Mouse (Mus musculus) embryo, embryonic 10.5 days (tissue): ENCODE measurements at regions not wholly inside any gene's neighbourhood (a gene's known extent, or its start where the extent isn't known, plus 50 kb on each side); places are given as distances from the start of the nearest gene placed in this dataset.

Source experiments
- DNase-seq: peaks from one replicate; pipeline ENCODE4 v3.0.0-alpha.2; 2015; ENCODE audit warnings: low spot score

DNA sequence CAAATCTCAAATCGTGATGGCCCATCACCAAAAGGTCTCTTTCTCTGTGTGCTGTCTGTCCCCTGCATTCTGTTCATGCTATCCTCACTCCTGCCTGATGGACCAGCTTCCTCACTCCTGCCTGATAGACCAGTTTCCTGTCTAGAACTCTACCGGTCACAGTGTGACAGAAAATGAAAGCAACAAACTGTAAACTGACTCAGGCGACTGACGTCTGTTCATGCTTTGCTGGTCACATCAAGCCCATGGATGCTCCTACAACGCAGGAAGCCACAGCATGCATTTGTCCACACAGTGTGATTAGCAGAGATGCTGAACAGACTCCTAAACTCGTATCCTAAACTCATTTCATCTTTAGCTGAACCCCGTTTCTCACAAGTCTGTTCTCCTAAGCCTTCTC is 227.3 kb upstream of the N4bp1 start:
- no peak for DNase-seq

DNA sequence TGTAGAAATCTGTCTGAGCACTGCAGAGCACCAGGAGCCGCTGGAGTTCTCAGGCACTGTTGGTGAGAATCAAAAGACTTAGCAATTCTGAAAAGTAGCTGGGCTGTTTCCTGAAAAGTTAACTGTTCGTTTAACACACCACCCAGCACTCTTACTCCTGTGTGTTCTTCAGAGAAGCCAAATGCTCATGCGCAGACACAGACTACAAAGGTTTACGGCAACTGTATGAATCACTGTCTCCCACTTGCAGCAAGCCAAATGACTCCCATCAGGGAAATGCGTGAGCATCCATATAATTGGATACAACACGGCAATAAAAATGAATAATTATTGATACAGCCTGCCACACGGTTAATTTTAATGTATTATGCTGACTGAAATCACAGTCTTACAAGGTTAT is 220.0 kb upstream of the N4bp1 start:
- DNase-seq, result no peak

DNA sequence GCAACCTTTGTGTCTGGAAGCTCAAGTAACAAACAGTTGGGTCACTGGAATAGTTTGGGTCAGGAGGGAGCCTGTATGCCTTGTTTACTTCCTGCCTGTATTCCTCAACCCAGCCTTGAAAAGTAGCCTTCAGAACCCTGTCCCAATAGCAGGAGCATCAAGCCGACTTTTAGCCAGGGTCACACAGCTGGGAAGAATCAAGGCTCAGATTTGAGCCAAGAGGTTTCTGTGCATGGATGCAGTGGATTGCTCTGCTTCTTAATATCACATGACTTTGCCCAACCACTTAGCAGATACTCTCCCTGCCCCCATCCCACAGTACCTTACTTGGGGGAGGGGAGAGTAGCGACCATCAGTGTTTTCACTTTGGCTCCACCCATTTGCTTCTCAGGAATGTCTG is 210.2 kb upstream of the N4bp1 start:
- DNase-seq, result peak; percentile 18

DNA sequence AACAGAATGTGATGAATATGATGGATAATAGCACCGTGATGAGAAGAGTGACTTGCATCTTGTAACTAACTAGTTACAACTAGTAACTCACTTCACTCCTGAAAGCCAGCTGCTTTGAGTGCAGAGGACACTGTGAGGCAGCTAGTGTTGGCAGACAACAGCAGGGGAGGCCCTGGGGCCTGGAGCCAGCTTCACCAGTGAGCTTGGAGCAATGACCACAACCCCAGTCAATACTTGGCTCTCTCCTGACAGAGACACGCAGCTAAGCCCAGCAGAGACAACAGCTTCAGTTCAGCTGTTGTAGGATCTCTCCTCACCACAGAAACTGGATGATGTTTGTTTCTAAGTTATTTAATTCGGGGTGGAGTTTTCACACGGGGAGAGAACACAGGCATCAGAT is 209.6 kb upstream of the N4bp1 start:
- DNase-seq, result no peak

DNA sequence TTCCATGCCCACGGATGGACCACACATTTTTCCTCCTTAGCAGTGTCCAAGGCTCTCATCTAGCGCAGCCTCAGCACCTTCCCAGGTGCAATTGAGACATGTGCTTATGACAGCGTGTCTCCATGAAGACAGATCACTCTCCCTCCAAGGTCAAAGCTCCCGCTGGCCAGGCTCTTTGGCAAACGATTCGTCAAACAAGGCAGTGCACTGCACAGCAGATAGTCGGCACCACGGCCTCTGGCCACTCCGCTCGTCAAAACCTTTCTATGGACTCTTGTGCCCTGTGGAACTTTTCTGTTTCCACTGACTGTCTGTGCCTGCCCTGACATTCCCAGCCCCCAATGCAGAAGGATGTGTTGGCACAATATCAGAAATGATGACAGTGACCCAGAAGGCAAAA is 208.7 kb upstream of the N4bp1 start:
- no peak for DNase-seq

DNA sequence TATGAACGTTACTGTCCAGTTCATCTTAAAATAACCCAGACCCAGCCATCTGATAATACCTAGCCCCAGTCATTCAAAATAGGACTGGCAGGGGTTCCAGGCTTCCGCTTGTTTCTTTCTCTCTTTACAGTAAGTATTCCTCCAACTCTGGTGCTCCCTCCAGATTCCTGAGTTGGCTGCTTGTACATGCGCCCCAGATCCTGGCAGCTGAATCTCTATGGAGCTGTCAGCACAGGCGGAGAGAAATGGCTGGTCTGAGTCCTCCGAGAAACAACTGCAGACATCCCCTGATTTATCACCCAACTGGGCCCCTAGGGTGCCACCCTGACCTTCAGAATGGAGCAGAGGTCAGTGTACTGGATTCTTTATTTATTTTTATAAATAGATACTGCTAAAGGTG is 208.0 kb upstream of the N4bp1 start:
- DNase-seq, result no peak

DNA sequence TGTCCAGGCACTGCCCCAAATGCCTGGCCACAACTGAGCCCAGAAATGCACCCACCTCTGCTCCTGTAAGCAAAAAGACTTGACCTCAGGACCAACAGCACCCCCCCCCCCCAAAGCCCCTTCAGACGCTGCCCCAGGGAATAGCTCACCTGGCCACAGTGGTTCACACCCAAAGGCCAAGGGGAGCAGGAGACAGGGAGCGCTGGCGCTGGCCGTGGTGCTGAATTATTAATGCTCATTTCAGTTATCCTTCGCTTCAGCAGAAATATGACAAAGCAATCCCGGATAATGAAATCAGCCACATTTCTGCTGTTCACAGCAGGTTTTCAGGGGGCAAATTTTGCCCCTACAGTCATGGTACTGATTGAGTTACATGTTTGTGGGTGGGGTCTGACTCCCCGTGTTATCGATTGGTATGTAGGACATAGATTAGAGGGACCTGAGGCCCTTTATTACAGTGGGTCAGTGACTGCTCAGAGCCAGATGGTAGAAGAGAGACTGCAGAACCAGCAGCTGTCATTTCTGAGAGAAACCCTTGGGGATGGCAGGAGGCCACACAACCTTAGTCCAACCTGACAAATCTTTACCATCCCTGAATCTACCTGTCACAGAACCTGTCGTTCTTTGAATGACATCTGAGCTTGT is 202.5 kb upstream of the N4bp1 start:
- peak; percentile 81 for DNase-seq

DNA sequence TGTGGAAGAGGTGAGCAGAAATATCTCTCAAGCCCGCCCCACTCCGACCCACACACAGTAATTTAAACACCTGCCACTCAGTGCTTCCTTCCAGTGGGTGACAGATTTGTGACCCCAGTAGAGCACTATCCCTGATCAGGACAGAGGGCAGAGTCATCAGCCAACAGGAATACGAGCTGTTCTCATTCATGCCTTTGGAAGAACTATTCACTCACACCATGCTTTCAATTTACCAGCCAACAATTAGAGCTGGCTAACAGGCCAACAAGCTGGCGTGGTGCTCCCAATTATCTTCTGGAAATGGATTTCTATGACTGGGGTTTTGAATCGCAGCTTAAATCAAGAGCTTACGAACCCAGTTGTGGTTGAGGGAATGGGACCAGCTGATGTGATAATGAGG is 193.2 kb upstream of the N4bp1 start:
- no peak for DNase-seq

DNA sequence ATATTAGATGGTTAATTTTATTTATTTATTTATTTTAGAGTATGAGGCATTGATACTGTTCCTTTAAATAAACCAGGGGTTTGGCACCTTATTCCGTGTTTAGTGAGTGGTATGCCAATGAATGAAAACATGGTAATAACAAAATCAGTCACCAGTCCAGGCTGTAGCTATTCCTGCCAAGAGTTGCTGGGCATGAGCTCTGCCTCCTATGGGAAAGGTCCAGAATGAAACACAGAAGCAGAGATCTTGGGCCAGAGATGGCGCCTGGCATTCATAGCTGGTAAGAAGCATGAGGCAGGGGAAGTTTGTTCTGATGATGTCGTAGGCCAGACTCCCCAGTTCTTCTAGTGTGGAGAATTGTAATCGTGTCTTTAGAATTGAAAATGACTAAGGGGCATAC is 190.9 kb upstream of the N4bp1 start:
- DNase-seq, result no peak

DNA sequence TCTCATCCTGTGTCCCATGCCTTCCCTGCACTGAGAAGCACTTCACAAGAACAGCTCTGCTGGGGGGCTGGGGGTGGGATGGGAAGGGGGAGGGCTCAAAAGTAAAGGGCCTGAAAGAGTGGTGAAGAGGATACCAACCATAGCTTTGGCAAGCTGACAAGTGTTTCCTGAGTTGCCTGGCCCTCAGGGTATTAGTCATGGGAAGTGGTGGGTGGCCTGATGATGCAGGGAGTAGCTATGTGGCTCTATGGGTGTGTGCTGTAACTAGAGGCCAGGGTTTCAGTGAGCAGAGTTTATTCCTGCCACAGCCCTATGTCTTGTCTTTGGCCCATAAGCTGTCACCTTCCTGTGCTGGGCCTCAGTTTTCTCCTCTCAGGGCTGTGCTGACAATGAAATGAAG is 186.2 kb upstream of the N4bp1 start:
- DNase-seq, result no peak

DNA sequence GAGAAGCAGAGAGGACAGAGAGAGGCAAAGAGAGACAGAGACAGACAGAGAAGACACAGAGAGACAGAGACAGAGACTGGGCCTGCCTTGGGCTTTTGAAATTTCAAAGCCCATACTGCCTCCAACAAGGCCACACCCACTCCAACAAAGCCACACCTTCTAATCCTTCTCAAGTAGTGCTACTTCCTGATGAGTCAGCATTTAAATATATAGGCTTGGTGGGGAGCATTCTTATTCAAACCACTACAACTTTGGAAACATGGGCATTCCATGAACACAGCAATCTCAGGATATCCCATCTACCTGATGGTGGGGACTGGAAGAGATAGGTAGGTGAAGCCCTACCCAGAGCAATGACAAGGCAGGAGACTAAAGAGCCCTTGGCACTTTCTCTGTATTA is 182.0 kb upstream of the N4bp1 start:
- DNase-seq, result no peak

DNA sequence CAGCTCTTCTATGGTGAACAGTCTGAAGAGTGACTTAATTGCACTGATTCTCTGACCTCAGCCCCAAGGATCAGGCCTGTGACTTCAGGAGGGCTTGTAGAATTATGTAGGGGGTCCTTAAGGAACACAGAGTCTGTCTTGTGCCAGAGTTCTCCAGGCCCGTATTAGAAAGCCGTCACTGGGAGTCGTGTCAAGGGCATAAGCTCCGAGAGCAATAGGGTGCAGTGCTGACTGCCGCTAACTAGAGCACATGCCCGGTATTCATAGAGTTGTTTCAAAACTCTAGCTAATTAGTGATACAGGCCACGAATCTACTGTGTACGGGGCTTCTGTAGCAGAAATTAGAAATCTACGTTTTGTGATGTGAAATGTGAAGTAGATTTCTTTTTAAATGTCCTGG is 179.7 kb upstream of the N4bp1 start:
- no peak for DNase-seq

DNA sequence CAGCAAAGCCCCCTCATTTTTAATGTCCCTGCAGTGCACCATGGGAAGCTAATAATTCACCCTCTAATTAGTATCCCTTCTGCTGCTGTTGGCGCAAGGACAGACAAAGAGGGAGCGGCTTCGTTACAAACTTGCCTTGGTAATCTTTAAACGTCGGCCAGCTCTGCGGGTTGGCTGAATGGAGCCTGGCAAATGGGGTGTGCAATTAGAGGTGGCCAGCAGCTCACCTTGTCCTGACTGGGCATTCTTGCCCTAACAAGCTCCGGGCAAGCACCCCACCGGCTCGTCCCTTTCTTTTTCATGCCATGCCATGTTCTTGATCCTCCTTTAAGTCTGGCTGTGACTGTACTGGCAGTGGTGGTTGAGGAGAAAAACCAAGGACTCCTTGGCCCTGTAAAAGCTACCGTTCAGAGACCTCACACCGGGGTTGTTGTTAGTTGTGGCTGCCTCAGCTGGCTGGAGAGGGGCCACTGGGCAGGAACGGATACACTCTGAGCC is 179.2 kb upstream of the N4bp1 start:
- DNase-seq, result no peak

DNA sequence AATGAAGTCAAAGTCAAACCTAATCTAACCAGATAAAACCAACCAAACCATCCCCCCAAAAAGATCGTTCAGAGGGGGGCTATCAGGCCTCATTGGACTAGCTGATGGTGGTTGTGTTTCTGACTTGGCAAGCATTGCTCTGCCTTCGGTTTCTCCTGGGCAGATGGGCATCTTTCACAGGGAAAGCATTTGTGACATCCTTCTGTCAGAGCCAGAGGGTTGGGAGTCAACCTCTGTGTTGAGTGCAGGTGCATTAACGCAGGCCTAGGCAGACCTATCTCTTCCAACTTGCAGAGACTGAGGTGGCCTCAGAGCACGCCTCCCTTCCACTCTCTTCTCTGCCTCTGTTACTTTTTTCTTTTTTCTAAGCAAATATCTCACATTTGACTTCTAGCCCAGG is 178.5 kb upstream of the N4bp1 start:
- DNase-seq, result no peak

DNA sequence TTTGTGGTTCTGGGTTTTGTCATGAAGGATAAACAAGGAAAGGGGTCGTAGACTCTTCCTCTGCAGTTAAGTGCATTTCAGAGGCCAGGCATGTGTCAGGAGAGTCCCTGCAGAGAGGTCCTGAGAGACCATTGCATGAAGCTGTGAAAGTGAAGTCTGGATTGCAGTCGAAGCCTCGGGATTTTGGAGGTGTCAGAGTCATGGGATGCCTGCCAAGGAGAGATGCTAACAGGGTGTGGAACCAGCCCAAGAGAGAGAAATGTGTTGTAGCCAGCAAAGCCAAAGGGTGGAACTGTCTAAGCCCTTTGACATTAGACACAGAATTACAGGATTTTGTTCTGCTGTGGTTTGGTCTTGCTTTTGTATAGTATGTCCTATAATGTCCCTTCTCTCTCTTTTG is 164.7 kb upstream of the N4bp1 start:
- DNase-seq, result no peak

DNA sequence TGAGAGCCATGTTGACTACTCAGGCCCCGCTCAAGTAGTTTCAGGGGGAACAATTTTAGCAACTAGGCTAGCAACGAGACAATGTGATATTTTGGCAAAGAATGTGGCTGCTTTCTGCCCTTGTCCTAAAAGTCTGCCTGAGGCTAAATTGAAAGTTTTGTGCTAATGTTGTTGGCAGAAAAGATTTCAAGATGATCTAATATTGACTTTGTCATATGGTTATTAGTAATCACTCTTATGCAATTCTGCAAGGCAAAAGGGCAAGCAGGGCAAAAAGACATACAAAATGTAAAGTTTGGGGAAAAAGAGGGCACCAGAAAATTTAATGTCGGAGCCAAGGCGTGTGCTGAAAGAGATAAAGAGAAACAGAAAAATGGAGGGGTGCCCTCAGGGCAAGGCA is 164.1 kb upstream of the N4bp1 start:
- DNase-seq, result no peak

DNA sequence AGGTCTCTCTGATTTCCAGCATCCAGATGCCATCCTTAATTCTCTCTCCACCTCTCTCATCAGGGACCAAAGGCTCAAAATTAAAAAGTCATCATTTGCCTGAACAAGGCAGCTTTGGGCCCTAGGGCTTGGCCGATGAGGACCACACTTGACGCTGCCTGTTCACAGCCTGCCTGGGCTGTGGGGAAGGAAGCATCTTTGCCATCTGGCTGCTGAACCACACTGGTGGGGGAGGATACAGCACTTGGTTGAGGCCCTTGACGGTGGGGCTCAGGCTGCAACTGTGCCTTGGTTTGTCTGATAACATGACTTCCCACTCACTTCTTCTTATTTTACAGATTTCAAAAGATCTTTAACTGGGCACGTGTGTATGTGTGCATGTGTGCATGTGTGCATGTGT is 161.5 kb upstream of the N4bp1 start:
- DNase-seq, result no peak

DNA sequence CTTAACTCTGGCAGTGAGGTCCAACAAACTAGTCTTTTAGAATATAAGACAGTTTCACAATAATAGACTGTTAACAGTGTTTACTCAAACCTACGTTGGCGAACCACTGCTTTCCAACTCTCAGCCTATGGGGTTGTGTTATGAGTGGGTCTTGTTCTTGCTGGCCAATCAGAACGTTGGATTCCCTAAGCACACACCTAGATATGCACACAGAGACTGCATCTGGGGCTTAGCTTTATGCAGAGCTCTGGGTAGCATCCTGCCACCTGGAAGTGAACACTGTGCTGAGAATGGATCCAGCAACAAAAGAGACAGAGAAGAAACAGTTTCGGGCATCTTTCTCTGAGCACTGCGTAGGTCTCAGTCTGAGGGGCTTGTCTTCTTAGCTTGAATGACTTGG is 158.0 kb upstream of the N4bp1 start:
- no peak for DNase-seq

DNA sequence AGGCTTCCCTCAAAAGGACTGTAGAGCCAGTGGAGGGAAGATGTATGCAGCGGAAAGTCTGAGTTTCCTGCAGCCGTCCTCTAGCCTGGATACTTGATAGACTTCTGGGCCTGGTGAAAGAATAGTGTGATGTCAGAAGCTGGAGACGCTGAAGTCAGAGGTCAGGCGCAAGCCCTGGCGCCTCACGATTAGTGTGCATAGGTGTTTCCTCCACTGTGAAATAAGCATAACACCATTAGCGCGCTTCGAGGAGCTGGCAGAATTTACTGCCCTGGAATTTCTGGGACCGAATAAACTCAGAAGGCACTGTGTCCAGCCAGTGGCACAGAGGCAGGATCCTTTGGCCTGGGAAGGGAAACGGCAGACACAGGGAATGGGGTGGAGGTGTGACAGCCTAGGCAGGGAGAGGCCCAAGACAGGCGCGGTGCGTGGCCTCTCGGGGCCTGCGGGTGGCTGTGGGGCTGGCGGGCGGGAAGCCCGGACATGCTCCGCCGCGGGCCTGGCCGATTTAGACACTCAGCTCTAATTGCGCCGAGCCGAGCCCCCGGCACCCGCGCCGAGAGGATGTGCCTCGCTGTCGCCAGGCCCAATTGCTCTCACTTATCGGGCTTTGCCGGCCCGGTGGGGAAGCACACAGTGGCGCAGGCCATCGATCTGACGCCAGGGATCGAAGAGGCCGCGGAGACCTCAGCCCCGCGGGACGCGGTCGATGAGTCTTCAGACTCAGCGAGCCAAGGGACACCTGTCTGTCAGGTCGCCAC is 152.7 kb upstream of the N4bp1 start:
- DNase-seq, result peak; percentile 59

DNA sequence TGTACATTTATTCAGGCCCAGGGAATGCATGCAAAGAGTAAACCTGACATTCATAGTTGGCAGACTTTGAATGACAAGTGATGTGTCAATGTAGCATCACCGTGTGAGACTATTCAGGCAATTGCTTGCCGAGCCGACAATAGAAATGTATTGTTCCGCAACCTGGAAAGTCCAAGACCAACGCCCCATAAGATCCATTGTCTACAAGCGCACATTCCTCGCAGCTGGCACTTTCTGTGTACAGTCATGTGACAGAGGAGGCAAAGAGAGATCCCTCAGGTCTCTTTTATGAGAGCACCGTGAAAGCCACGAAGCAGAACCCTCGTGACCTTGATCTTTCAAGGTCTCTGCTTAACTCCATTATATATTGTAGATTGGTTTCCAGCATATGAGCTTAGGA is 150.9 kb upstream of the N4bp1 start:
- DNase-seq, result no peak

DNA sequence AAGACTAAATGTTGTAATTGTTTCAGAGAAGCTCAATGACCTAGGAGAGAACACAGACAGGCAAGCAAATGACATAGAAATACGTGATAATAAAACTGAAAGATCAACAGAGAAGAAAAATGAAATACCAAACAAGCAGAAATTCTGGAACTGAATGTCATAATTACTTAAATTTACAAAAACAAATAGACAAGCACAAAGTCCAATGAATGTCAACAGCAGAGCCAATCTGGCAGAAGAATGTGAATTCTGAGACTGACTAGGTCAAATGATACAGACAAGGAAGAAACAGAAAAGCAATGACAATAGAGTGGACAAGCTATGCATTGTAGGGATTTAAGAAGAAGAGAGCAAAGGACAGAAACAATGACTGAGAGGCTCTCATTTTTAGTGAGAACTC is 143.1 kb upstream of the N4bp1 start:
- DNase-seq, result no peak

DNA sequence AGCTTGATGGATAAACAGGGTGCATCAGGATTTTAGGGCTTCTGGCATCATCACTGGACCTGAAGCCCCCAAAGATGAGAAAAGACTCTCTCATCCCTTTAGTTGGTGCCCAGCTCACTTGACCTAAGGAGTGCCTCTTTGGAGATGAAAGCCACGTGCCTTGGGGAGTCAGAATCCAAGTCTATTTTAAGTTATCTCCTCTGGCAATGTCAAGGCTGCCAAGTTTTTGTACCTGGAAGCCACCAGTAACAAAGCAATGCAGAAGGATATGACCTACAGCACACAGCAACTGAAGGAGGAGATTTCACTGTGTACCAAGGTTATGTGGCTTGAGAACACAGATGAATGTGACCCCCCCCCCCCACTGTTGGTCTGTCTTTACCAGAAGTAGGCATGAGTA is 140.9 kb upstream of the N4bp1 start:
- no peak for DNase-seq

DNA sequence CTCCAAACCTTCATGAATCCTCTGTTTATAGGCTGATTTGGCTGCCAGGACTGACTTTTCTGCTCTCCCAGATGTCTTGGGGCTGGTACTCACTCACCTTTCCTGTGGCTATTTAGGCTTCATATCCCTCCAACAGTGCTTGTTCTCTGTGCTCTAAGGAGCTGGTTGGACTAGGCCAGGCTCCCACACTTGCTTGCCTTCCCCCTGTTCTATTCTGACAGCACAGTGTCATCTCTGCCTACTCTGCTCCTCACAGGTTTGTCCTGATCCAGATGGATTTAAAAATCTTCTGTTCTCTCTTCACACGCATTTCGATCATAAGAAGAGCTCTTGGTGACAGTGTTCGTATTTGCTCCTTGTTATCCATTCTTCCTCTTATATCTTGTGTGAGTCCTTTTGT is 134.7 kb upstream of the N4bp1 start:
- DNase-seq, result no peak

DNA sequence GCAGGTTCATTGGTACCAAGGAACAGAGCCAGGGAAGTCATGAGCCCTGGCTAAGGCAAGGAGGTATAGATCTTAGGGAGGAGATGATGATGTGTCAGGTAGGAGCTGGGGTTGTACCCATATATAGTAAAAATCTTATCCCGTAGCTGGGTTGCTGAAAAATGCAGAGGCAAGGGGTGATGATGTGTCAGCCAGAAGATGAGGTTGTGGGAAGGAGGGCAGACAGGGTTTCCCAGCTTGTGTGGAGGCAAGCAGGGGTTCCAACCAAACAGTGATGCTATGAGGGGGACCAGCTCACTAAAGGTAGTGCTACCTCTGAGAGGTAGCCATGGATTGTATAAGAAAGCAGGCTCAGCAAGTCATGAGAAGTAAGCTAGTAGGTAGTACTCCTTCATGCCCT is 90.5 kb upstream of the N4bp1 start:
- DNase-seq, result no peak
